Mouse (Mus musculus): ENCODE measurements around the gene Sirt4. TPM values are rescaled to one million over a fixed set of nuclear protein-coding genes. Genes with fewer than 3 reads are reported as not detected.
A peak's percentile ranks its signal among the peaks of the same experiment; 100 is the strongest.

Sirt4 gene
- polyA plus RNA-seq, 1 experiment from 2014 or later: 26.8 TPM

DNA sequence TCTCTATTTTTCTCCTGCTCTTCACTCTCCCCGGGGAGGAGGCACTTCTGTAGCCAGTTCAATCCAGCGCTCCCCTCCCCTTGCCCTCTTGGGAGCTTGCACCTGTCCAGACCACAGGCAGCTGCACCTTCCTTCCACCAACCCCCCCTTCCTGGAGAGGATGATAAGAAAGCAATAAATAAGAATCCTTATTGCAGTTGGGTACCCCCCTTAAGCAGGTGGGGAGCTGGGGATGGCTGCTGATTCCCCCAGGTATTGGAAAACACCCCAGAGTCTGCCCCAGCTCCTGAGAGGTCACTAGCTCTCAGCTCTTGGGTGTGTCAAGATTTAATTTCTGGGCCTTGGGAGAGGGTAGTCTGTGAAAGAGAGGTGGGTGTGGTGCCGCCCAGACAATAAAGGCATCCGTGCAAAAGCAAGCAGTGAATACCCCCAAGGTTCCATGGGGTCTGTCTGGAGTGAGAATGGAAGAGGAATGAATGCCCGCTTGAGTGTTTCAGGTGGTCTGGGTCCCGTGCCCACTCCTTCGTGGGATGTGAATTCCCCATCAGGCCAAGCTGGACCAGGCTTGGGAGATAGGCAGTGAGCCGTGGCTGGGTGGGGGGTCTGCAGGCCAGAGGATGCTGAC, 48.7 kb downstream of the Sirt4 start:
- no peaks in the 10 kb centered on the region for H3K9me3 ChIP-seq (ENCODE audit: control insufficient read depth, low read length)
- H3K4me1 ChIP-seq (ENCODE audit: control insufficient read depth, insufficient read depth, low read depth, low read length): peaks cover 79% of the 10 kb centered on the region
- no peak for ATAC-seq
- peaks cover 3% of the 10 kb centered on the region; the same call in 1 of the 2 replicates for H3K36me3 ChIP-seq (ENCODE audit: control insufficient read depth, insufficient read depth, low read length)
- peak overlapping the region; percentile 99 for H3K27ac ChIP-seq (ENCODE audit: low read depth, low read length)
- H3K27me3 ChIP-seq (replicated peaks; ENCODE audit: control insufficient read depth, insufficient read depth, low read length): no peaks in the 10 kb centered on the region
- H3K9ac ChIP-seq (ENCODE audit: low read depth, low read length): peak overlapping the region; percentile 73
- 5% methylated on average over 8 of the region's 8 CpGs for WGBS
- H3K4me3 ChIP-seq (ENCODE audit: low read length): peak overlapping the region; percentile 35
- H3K4me2 ChIP-seq (ENCODE audit: low read length): peak overlapping the region; percentile 66

DNA sequence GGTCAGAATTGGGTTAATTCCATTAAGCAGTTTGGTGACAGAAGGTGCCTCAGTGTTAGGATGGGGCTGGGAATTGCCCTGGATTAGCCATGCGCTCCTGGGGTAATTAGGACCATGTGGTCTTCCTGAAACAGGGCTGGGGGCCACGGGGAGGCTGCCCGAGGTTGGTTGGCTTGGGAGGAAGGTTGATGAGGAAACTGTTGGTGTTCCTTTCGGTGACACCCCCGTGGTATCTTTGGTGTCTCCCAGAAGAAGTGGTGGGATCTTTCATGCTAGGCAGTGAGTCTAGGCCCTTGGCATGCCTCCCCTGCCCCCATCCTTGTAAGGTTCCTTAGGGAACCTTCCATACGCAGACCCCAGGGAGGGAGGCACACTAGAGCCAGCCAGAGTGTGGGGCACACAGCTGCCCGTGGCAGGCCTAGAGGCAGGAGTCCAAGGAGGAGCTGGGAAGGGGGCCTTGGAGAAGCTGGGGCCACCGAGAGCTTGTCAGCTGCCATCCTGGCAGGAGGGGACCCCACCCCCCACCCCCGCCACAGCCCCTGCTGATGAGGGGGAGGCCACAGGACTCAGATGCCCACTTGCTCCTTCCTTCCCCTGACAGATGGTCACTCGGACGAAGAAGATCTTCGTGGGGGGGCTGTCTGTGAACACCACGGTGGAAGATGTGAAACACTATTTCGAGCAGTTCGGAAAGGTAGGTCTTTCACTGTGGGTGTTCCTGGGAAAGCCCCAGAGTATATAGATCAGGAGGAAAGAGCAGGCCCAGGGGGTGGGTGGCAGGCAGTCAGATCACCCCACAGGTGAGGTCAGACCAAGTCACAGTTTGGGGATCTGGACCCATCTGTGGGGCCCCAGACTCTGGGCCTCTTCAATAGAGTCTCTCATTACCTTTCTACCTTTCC, 49.4 kb downstream of the Sirt4 start:
- H3K9me3 ChIP-seq (ENCODE audit: control insufficient read depth, low read length): no peaks in the 10 kb centered on the region
- peak overlapping the region; percentile 99 for H3K27ac ChIP-seq (ENCODE audit: low read depth, low read length)
- H3K36me3 ChIP-seq (ENCODE audit: control insufficient read depth, insufficient read depth, low read length): peaks cover 3% of the 10 kb centered on the region; the same call in 1 of the 2 replicates
- H3K9ac ChIP-seq (ENCODE audit: low read depth, low read length): peak overlapping the region; percentile 73
- H3K4me3 ChIP-seq (ENCODE audit: low read length): peak overlapping the region; percentile 14
- no peaks in the 10 kb centered on the region for H3K27me3 ChIP-seq (replicated peaks; ENCODE audit: control insufficient read depth, insufficient read depth, low read length)
- H3K4me2 ChIP-seq (ENCODE audit: low read length): peak overlapping the region; percentile 66
- no peak for ATAC-seq
- peaks cover 81% of the 10 kb centered on the region for H3K4me1 ChIP-seq (ENCODE audit: control insufficient read depth, insufficient read depth, low read depth, low read length)
- WGBS: 15% methylated on average over 15 of the region's 15 CpGs

DNA sequence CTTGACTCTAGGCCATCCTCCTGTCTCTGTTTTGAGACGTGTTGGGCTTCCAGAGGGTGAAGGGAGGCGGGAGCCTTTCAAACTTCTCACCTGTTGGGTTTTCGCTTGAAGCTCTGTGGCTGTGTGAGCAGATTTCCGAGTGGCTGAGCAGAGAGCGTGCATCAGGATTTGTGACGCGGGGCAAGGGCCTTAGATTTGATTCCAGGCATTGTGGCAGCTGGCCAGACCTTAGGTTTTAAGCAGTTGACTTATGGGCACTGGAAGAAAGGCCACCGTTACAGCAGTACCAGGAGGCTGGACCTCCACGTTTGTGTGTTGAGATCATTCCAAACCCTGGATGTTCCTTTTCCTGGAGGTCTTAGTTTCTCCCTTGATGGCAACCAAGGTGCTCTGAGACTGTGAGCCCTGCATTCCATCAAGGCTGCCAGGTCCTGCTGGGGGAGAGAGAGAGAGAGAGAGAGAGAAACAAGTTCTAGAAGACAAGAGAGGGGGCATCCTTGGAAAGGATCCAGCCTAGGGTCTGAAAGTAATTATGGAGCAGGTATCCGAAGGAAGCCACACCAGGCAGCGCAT, 50.2 kb downstream of the Sirt4 start:
- ATAC-seq: no peak
- Histone ChIP-seq H3K4me3 (ENCODE audit: low read length) (no peak overlapping the region), H3K36me3 (ENCODE audit: control insufficient read depth, insufficient read depth, low read length) (peaks cover 3% of the 10 kb centered on the region; the same call in 1 of the 2 replicates), H3K9me3 (ENCODE audit: control insufficient read depth, low read length) (no peaks in the 10 kb centered on the region), H3K4me2 (ENCODE audit: low read length) (peak overlapping the region; percentile 66), H3K27ac (ENCODE audit: low read depth, low read length) (peak overlapping the region; percentile 99), H3K9ac (ENCODE audit: low read depth, low read length) (peak overlapping the region; percentile 7), H3K4me1 (ENCODE audit: control insufficient read depth, insufficient read depth, low read depth, low read length) (peaks cover 81% of the 10 kb centered on the region), H3K27me3 (replicated peaks; ENCODE audit: control insufficient read depth, insufficient read depth, low read length) (no peaks in the 10 kb centered on the region)
- 18% methylated on average over 11 of the region's 11 CpGs for WGBS

DNA sequence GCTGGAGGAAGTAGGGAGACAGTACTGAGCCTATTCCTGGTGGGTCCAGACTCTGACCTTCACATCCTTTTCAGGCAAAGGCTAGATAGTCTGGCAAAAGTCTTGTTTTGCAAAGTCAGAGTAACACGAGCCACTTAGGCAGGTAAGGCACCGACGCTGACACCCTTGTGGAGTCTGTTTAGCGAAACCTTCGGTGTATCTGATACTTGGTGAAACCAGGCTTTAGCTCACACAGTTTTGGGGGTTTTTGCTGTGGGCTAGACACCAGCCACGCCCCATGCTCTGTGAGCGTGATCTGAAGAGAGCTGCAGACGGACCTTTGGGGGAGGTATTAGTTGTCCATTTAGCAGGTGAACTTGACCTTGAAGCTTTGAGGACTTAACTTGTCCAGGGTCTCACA, 51.3 kb downstream of the Sirt4 start:
- H3K9me3 ChIP-seq (ENCODE audit: control insufficient read depth, low read length): no peaks in the 10 kb centered on the region
- H3K36me3 ChIP-seq (ENCODE audit: control insufficient read depth, insufficient read depth, low read length): no peaks in the 10 kb centered on the region
- peak overlapping the region; percentile 91 for H3K4me2 ChIP-seq (ENCODE audit: low read length)
- H3K27ac ChIP-seq (ENCODE audit: low read depth, low read length): peak overlapping the region; percentile 45; the same call in 1 of the 2 replicates
- no peak overlapping the region; the same call in 1 of the 2 replicates for H3K4me3 ChIP-seq (ENCODE audit: low read length)
- peak overlapping the region; percentile 41; the same call in 1 of the 2 replicates for H3K9ac ChIP-seq (ENCODE audit: low read depth, low read length)
- no peak for ATAC-seq
- H3K4me1 ChIP-seq (ENCODE audit: control insufficient read depth, insufficient read depth, low read depth, low read length): peaks cover 78% of the 10 kb centered on the region
- no peaks in the 10 kb centered on the region for H3K27me3 ChIP-seq (replicated peaks; ENCODE audit: control insufficient read depth, insufficient read depth, low read length)
- 61% methylated on average over 8 of the region's 8 CpGs for WGBS

DNA sequence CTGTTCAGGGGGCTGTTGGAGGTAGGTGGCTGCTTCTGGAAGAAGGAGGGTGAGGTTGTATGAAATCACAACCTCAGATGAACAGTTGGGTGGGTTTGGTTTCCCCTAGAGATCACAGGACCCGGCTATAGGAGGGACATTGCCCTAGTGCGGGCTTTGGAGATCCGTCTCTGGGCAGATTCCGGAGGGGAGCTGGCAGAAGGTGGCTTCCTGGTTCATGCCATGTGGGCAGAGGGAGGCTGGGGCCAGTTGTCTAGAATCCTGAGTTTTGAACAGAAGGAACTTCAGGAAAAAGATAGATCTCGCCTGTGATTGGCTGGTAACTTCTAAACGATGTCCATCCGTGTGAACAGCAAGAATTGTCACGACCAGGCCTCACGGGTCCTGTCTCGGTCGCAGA, 52.1 kb downstream of the Sirt4 start:
- Histone ChIP-seq H3K9me3 (ENCODE audit: control insufficient read depth, low read length) (no peaks in the 10 kb centered on the region), H3K27me3 (replicated peaks; ENCODE audit: control insufficient read depth, insufficient read depth, low read length) (no peaks in the 10 kb centered on the region), H3K4me3 (ENCODE audit: low read length) (peak overlapping the region; percentile 95), H3K36me3 (ENCODE audit: control insufficient read depth, insufficient read depth, low read length) (no peaks in the 10 kb centered on the region), H3K9ac (ENCODE audit: low read depth, low read length) (peak overlapping the region; percentile 68), H3K27ac (ENCODE audit: low read depth, low read length) (peak overlapping the region; percentile 80), H3K4me1 (ENCODE audit: control insufficient read depth, insufficient read depth, low read depth, low read length) (peaks cover 70% of the 10 kb centered on the region), H3K4me2 (ENCODE audit: low read length) (peak overlapping the region; percentile 91)
- no peak for ATAC-seq
- 30% methylated on average over 11 of the region's 11 CpGs for WGBS

DNA sequence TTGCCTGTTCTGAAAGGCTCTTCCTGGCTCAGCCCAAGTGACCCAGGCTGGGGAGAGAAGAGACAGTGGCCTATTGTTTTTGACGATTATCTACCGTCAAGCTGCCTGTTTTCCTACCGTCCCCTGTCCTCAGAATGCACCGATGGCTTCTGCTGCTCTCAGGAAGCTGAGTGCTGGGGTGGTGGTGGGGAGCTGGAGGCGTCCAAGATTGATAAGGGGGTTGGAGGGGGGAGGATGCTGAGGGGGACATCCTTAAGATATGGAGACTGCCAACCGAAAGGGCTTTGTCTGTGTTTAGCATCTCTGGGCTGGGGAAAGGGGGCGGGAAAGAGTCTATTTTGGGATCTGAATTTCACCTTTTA, 52.6 kb downstream of the Sirt4 start:
- 4% methylated on average over 7 of the region's 7 CpGs for WGBS
- H3K4me3 ChIP-seq (ENCODE audit: low read length): peak overlapping the region; percentile 95
- ATAC-seq: no peak
- no peaks in the 10 kb centered on the region for H3K27me3 ChIP-seq (replicated peaks; ENCODE audit: control insufficient read depth, insufficient read depth, low read length)
- no peaks in the 10 kb centered on the region for H3K36me3 ChIP-seq (ENCODE audit: control insufficient read depth, insufficient read depth, low read length)
- peak overlapping the region; percentile 68 for H3K9ac ChIP-seq (ENCODE audit: low read depth, low read length)
- H3K4me2 ChIP-seq (ENCODE audit: low read length): peak overlapping the region; percentile 91
- H3K4me1 ChIP-seq (ENCODE audit: control insufficient read depth, insufficient read depth, low read depth, low read length): peaks cover 65% of the 10 kb centered on the region
- H3K27ac ChIP-seq (ENCODE audit: low read depth, low read length): peak overlapping the region; percentile 80
- H3K9me3 ChIP-seq (ENCODE audit: control insufficient read depth, low read length): no peaks in the 10 kb centered on the region

DNA sequence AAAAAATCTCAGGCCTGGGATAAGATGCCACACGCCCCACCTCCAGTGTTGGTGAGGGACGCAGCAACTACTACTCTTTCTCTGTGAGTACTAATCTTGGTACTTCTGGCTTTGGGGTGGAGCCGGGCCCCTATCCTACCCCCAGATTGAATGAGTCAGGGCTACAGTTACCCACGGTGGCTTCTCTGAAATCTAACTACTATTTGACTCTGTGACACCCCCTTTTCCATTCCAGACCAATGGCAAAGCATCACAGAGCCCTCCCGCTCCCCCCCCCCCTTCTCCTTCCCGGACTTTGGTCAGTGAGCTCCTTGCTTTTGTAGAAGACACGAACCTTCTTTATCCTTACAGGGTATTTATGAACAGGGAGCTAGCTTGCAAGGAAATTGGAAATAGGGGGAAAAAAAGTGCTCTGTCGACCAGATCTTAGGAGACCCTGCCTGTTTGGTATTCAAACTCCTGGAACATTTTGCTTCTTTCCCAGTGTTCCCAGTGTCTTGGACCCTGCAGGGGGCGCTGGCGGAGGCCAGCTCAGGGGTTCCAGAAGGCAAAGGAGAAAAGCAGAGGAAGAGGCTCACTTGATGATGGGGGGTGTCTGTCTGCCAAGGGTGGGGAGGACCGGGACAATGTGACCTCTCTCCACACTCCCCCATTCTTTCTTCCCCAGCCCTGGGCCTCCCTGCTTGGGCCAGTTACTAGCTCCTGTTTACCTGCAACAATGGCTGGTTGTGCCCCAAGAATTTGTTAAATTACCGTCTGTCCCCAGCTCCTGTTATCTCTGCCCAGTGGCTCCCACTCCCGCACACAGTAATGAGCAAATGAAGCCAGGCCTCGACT, 53.2 kb downstream of the Sirt4 start:
- no peak for ATAC-seq
- H3K4me1 ChIP-seq (ENCODE audit: control insufficient read depth, insufficient read depth, low read depth, low read length): peaks cover 60% of the 10 kb centered on the region
- peak overlapping the region; percentile 100 for H3K9ac ChIP-seq (ENCODE audit: low read depth, low read length)
- peak overlapping the region; percentile 95 for H3K4me3 ChIP-seq (ENCODE audit: low read length)
- no peaks in the 10 kb centered on the region for H3K9me3 ChIP-seq (ENCODE audit: control insufficient read depth, low read length)
- WGBS: 3% methylated on average over 14 of the region's 14 CpGs
- peak overlapping the region; percentile 92 for H3K27ac ChIP-seq (ENCODE audit: low read depth, low read length)
- no peaks in the 10 kb centered on the region for H3K27me3 ChIP-seq (replicated peaks; ENCODE audit: control insufficient read depth, insufficient read depth, low read length)
- no peaks in the 10 kb centered on the region for H3K36me3 ChIP-seq (ENCODE audit: control insufficient read depth, insufficient read depth, low read length)
- H3K4me2 ChIP-seq (ENCODE audit: low read length): peak overlapping the region; percentile 91

DNA sequence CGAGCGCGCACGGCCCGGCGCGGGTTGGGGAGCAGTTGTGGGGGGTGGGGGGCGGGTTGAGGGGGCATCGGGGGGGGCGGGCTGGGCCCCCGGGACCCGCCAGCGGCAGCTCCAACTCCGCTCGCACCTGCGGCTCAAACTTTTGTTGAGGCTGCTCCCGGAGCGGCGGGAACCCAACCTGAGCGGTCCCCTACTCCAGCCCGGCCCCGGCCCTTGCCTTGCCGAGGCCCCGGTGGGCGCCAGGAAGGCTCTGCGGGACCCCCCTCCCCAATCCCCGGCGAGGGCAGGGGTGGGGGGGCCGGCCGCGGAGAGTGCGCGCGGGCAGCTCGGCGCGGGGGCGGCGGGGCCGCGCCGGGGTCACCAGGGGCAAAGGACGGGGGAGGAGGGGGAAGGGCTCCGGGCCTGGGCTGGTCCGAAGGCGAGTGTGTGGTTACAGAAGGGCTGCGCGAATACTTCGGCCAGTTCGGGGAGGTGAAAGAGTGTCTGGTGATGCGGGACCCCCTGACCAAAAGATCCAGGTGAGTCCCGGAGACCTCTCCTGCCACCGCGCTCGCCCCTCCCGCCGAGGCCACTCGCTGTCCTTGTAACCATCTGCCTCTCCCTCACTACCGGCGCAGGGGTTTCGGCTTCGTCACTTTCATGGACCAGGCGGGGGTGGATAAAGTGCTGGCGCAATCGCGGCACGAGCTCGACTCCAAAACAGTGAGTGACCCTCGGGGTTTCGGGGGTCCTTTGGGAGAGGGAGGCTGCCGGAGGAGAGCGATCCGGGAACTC, 54.2 kb downstream of the Sirt4 start:
- Histone ChIP-seq H3K9ac (ENCODE audit: low read depth, low read length) (peak overlapping the region; percentile 100), H3K4me2 (ENCODE audit: low read length) (peak overlapping the region; percentile 91), H3K4me1 (ENCODE audit: control insufficient read depth, insufficient read depth, low read depth, low read length) (peaks cover 51% of the 10 kb centered on the region), H3K27ac (ENCODE audit: low read depth, low read length) (peak overlapping the region; percentile 92), H3K4me3 (ENCODE audit: low read length) (peak overlapping the region; percentile 95), H3K9me3 (ENCODE audit: control insufficient read depth, low read length) (no peaks in the 10 kb centered on the region), H3K36me3 (ENCODE audit: control insufficient read depth, insufficient read depth, low read length) (no peaks in the 10 kb centered on the region), H3K27me3 (replicated peaks; ENCODE audit: control insufficient read depth, insufficient read depth, low read length) (no peaks in the 10 kb centered on the region)
- WGBS: under 1% methylated on average over 65 of the region's 73 CpGs
- no peak for ATAC-seq
